Mouse (Mus musculus) testis, adult 10 weeks (tissue): ENCODE results near the gene Sval1. TPM values are rescaled to one million over a fixed set of nuclear protein-coding genes. Genes with fewer than 3 reads are reported as not detected.

Source experiments
- polyA plus RNA-seq: library from polyadenylated mRNA; stranded (reverse); fragments of 350-450 nt; fragmentation: Illumina TruSeq; extraction: RNeasy Lipid Tissue Mini Kit (QIAGEN cat#74804); gene quantifications from one replicate; pipeline ENCODE4 v1.2.3, GENCODE M21; 2014; ENCODE audit warnings: low read depth, low replicate concordance

The Sval1 gene
- not detected for polyA plus RNA-seq

GRCm38 (mm10) chr6:41951330-41951729 is at the start of gene Sval1:
Gene Sval1 (plus strand): TSS chr6:41951630.

GRCm38 (mm10) chr6:41967840-41968239 is 16.4 kb downstream of the Sval1 start, which contains the start of gene Sval3:
Gene Sval3 (plus strand): TSS chr6:41968140.

Other genes with a start within 250 kb of the Sval1 start
- 0.94 TPM for gene Kel, start 247.3 kb upstream of the Sval1 start, polyA plus RNA-seq
- not detected for gene Olfr459, start 176.5 kb upstream of the Sval1 start, polyA plus RNA-seq
- not detected for gene Pip, start 104.1 kb upstream of the Sval1 start, polyA plus RNA-seq
- 2.7 TPM for gene Sval2, start 98.6 kb upstream of the Sval1 start, polyA plus RNA-seq
- gene Sval3, start 16.5 kb downstream of the Sval1 start, polyA plus RNA-seq: not detected
- not detected for gene Sva, start 86.8 kb downstream of the Sval1 start, polyA plus RNA-seq
- not detected for gene Tas2r139, start 189.3 kb downstream of the Sval1 start, polyA plus RNA-seq